Mouse (Mus musculus) hindbrain, embryonic 14.5 days (tissue): ENCODE measurements around the gene Stab2. TPM values are rescaled to one million over a fixed set of nuclear protein-coding genes. Genes with fewer than 3 reads are reported as not detected.

Experiments used
- ATAC-seq: fragments of 200-750 bp; cut with Nextera tagmentation; 2 replicates; pipeline ENCODE4 v1.8.0; 2017; ENCODE audit warnings: moderate number of reproducible peaks, mild to moderate bottlenecking, moderate TSS enrichment, moderate library complexity; ENCODE audit not compliant: low FRiP score
- DNase-seq: peaks from one replicate; pipeline ENCODE4 v3.0.0-alpha.2; 2015; ENCODE audit warnings: low spot score
- H3K27ac ChIP-seq: fragments of 300-500 bp; sonication (generic); 2 replicates; pipeline ENCODE4 v1.5.1; 2014; ENCODE audit warnings: mild to moderate bottlenecking, moderate library complexity
- H3K27me3 ChIP-seq: fragments of 300-500 bp; sonication (generic); 2 replicates; pipeline ENCODE4 v1.6.1; 2014; ENCODE audit warnings: mild to moderate bottlenecking, low read length, mixed read lengths; ENCODE audit not compliant: control insufficient read depth, insufficient read depth
- H3K36me3 ChIP-seq: fragments of 300-500 bp; sonication (generic); replicated peaks from 2 replicates; pipeline ENCODE4 v1.6.1; 2014; ENCODE audit not compliant: control insufficient read depth, insufficient read depth
- H3K4me1 ChIP-seq: fragments of 300-500 bp; sonication (generic); replicated peaks from 2 replicates; pipeline ENCODE4 v1.6.1; 2014; ENCODE audit warnings: antibody characterized with exemption, low read length, mixed read lengths; ENCODE audit not compliant: control insufficient read depth, insufficient read depth
- H3K4me2 ChIP-seq: fragments of 300-500 bp; sonication (generic); replicated peaks from 2 replicates; pipeline ENCODE4 v1.6.1; 2014; ENCODE audit warnings: mild to moderate bottlenecking, moderate library complexity
- H3K4me3 ChIP-seq: fragments of 300-500 bp; sonication (generic); replicated peaks from 2 replicates; pipeline ENCODE4 v1.5.1; 2014; ENCODE audit warnings: mild to moderate bottlenecking, low read length
- H3K9ac ChIP-seq: fragments of 300-500 bp; sonication (generic); 2 replicates; pipeline ENCODE4 v1.6.1; 2014
- H3K9me3 ChIP-seq: fragments of 300-500 bp; sonication (generic); 2 replicates; pipeline ENCODE4 v1.6.1; 2016; ENCODE audit warnings: low read length; ENCODE audit not compliant: control insufficient read depth
- WGBS: fragments of 180-500 bp; shearing (Covaris S2); extraction: QIAGEN DNeasy Blood & Tissue Kit; methylation state at CpG from one replicate; pipeline ENCODE4 v1.1.7; 2014; 5-methylcytosine and 5-hydroxymethylcytosine counted together
- polyA plus RNA-seq: library from polyadenylated mRNA; unstranded; fragments of >200 nt; fragmentation: Nextera tagmentation; extraction: Ambion mirVana; gene quantifications from 2 replicates; pipeline ENCODE4 v1.2.1, GENCODE M21; 2014

Gene Stab2
- polyA plus RNA-seq, 1 experiment from 2014 or later = 0.17 TPM

GRCm38 (mm10) chr10:86814292-86815131 is 193.3 kb downstream of the Stab2 start:
- H3K4me3 ChIP-seq = no peak overlapping the region
- peaks cover 5% of the 10 kb centered on the region; the same call in 1 of the 2 replicates for H3K36me3 ChIP-seq
- H3K4me2 ChIP-seq = no peak overlapping the region
- no peak overlapping the region for H3K27ac ChIP-seq
- H3K27me3 ChIP-seq = no peaks in the 10 kb centered on the region
- no peak overlapping the region for H3K9ac ChIP-seq
- DNase-seq (no peak), ATAC-seq (no peak)
- no peaks in the 10 kb centered on the region for H3K9me3 ChIP-seq
- peaks cover 2% of the 10 kb centered on the region for H3K4me1 ChIP-seq
- 84% methylated on average over 19 of the region's 19 CpGs for WGBS

- no peak overlapping the region for H3K4me2 ChIP-seq
- DNase-seq = no peak
- peaks cover 7% of the 10 kb centered on the region; the same call in 1 of the 2 replicates for H3K36me3 ChIP-seq
- 92% methylated on average over 5 of the region's 5 CpGs for WGBS
- no peak overlapping the region for H3K4me3 ChIP-seq
- no peak overlapping the region for H3K9ac ChIP-seq
- no peaks in the 10 kb centered on the region for H3K4me1 ChIP-seq
- H3K27ac ChIP-seq = no peak overlapping the region
- no peak for ATAC-seq
- H3K9me3 ChIP-seq = no peaks in the 10 kb centered on the region
- no peaks in the 10 kb centered on the region for H3K27me3 ChIP-seq
These were observed 197.2 kb downstream of the Stab2 start for GRCm38 (mm10) chr10:86810612-86811011.

GRCm38 (mm10) chr10:86810000-86810399 is 197.8 kb downstream of the Stab2 start:
- ATAC-seq (no peak), DNase-seq (no peak)
- Histone ChIP-seq H3K27me3 (no peaks in the 10 kb centered on the region), H3K36me3 (0 out of 2 replicates have a peak, but pooled peaks cover 3% of the 10 kb centered on the region), H3K4me3 (no peak overlapping the region), H3K4me1 (no peaks in the 10 kb centered on the region), H3K9me3 (no peaks in the 10 kb centered on the region), H3K27ac (no peak overlapping the region), H3K9ac (no peak overlapping the region), H3K4me2 (no peak overlapping the region)
- 82% methylated on average over 9 of the region's 9 CpGs for WGBS

GRCm38 (mm10) chr10:86808013-86808758 is 199.6 kb downstream of the Stab2 start:
- ATAC-seq (no peak), DNase-seq (no peak)
- Histone ChIP-seq H3K27me3 (no peaks in the 10 kb centered on the region), H3K27ac (no peak overlapping the region), H3K4me3 (no peak overlapping the region), H3K9ac (no peak overlapping the region), H3K36me3 (0 out of 2 replicates have a peak, but pooled peaks cover 3% of the 10 kb centered on the region), H3K4me1 (no peaks in the 10 kb centered on the region), H3K4me2 (no peak overlapping the region), H3K9me3 (no peaks in the 10 kb centered on the region)
- WGBS = 64% methylated on average over 15 of the region's 15 CpGs

- Histone ChIP-seq H3K27ac (no peak overlapping the region), H3K27me3 (no peaks in the 10 kb centered on the region), H3K9ac (no peak overlapping the region), H3K36me3 (0 out of 2 replicates have a peak, but pooled peaks cover 3% of the 10 kb centered on the region), H3K9me3 (no peaks in the 10 kb centered on the region), H3K4me3 (no peak overlapping the region), H3K4me2 (no peak overlapping the region), H3K4me1 (no peaks in the 10 kb centered on the region)
- ATAC-seq (no peak), DNase-seq (no peak)
- 100% methylated on average over 1 of the region's 1 CpGs for WGBS
These were observed 200.5 kb downstream of the Stab2 start for GRCm38 (mm10) chr10:86807362-86807761.

- ATAC-seq (peak; percentile 40; the same call in 1 of the 2 replicates), DNase-seq (no peak)
- Histone ChIP-seq H3K9me3 (no peaks in the 10 kb centered on the region), H3K4me3 (no peak overlapping the region), H3K4me2 (no peak overlapping the region), H3K27me3 (no peaks in the 10 kb centered on the region), H3K4me1 (no peaks in the 10 kb centered on the region), H3K36me3 (no peaks in the 10 kb centered on the region), H3K27ac (no peak overlapping the region), H3K9ac (no peak overlapping the region)
- 97% methylated on average over 5 of the region's 5 CpGs for WGBS
These were observed 211.6 kb downstream of the Stab2 start for GRCm38 (mm10) chr10:86796073-86796741.

- Histone ChIP-seq H3K4me1 (no peaks in the 10 kb centered on the region), H3K36me3 (no peaks in the 10 kb centered on the region), H3K4me2 (no peak overlapping the region), H3K9ac (no peak overlapping the region), H3K9me3 (no peaks in the 10 kb centered on the region), H3K27me3 (no peaks in the 10 kb centered on the region), H3K27ac (no peak overlapping the region), H3K4me3 (no peak overlapping the region)
- WGBS = 87% methylated on average over 9 of the region's 9 CpGs
- DNase-seq (no peak), ATAC-seq (no peak)
These were observed 212.9 kb downstream of the Stab2 start for GRCm38 (mm10) chr10:86794794-86795535.

GRCm38 (mm10) chr10:86794196-86794595 is 213.6 kb downstream of the Stab2 start:
- H3K27me3 ChIP-seq = no peaks in the 10 kb centered on the region
- H3K27ac ChIP-seq = no peak overlapping the region
- no peaks in the 10 kb centered on the region for H3K36me3 ChIP-seq
- no peaks in the 10 kb centered on the region for H3K4me1 ChIP-seq
- no peak overlapping the region for H3K4me3 ChIP-seq
- 91% methylated on average over 4 of the region's 4 CpGs for WGBS
- H3K4me2 ChIP-seq = no peak overlapping the region
- H3K9me3 ChIP-seq = no peaks in the 10 kb centered on the region
- no peak overlapping the region for H3K9ac ChIP-seq
- DNase-seq (peak; percentile 12), ATAC-seq (no peak)
